Mouse (Mus musculus): ENCODE data around the gene Hivep3.

Hivep3 gene

DNA sequence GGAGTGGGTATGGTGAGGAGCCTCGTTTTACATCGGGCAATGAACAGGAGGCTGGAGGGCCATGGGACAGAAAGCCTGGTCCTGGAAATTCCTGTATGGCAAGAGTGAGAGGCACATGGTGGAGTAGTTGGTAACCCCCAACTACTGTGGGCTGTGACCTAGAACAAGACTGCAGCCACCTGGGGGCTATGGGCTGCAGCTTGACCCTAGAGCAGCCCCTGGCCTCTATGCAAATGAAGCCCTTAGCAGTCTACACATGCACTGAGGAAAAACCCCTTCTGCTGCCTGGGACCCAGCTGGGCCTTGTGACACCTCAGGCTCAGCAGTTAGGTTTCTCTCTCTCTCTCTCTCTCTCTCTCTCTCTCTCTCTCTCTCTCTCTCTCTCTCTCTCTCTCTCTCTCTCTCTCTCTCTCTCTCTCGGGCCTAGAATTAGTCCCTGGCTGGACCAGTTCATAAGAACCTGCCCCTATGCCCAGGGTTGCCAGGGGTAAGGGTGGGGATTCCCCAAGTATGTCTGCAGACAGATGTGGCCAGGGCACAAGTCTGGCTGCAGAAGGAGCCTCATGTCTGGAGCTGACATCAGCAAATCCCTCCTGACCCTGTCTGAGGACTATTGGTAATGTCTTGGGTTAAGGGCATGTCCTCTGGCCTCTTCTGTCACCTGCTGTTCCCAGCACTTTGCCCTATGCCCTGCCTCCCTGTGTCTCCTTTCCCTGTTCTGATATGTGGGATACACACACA, 243.0 kb downstream of the Hivep3 start:
- DNase-seq (ENCODE audit: low read depth, low spot score), result no peak

DNA sequence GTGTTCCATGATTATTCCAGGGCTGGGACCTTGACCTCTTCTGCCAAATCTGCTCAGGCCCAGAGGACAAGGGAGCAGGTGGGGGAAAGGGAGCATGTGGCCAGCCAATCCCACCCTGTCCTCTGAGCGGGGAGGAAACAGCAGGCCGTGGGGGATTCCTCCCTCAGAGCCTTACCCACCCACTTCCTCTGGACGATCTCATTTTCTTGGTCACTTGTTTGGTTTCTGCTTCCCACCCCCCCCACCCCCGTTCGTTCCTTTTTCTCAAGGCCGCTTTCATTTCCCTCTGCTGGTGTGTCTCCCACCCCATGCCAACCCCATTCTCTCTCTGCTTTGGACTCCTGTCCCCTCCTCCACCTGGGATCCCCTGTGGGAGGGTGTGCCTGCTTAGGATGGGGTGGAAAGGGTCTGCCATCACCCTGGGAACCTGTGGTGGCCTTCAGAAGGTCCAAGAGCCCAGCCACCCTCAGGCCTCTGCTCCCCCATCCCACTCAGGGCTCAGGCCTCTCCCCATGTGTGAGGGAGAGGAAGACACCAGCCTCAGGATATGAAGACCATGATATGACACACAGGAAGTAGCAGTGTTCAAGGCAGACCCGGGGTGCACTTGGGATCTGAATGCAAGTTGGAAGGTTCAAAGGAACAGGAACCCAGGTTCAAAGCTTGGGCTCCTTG, 244.4 kb downstream of the Hivep3 start:
- no peak for DNase-seq (ENCODE audit: low read depth, low spot score)

- no peak for DNase-seq (ENCODE audit: low read depth, low spot score)
Measured at GRCm38 (mm10) chr4:119979238-119979829, 245.8 kb downstream of the Hivep3 start.

- DNase-seq (ENCODE audit: low read depth, low spot score), result no peak
Measured at GRCm38 (mm10) chr4:119979918-119980317, 246.3 kb downstream of the Hivep3 start.

DNA sequence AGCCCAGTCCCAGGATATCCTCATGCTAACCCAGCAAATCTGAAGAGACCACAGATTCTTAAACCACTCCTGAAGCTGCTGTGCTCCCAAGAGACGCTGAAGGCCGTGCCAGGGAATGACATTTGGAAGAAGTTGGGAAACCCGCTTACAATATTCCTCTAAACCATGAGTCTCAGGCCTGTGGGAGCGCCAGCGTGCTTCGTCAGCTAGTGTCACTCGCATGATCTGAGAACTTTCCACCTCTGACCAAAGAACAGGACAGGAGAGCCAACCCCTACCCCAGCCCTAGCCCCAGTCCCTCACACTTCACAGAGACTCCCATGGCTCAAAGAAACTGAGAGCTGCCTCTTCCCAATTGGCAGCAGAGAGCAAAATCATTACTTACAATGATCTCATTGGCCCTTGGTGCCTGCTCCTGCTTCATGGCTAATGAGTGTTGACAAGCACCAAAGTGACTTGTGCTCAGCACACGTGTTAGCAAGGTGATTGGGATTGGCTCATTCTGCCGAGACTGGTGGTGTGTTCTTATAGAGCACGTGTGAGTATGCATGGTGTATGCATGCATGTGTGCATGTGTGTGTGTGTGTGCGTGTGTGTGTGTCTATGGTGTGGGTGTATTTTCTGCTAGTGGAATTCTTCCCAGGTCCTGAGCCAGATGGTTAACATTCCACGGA, 247.6 kb downstream of the Hivep3 start:
- DNase-seq (ENCODE audit: low read depth, low spot score), result no peak

- DNase-seq (ENCODE audit: low read depth, low spot score), result no peak
Measured at GRCm38 (mm10) chr4:119986065-119986464, 252.5 kb downstream of the Hivep3 start.

- DNase-seq (ENCODE audit: low read depth, low spot score), result no peak
Measured at GRCm38 (mm10) chr4:119986580-119987291, 253.2 kb downstream of the Hivep3 start.

DNA sequence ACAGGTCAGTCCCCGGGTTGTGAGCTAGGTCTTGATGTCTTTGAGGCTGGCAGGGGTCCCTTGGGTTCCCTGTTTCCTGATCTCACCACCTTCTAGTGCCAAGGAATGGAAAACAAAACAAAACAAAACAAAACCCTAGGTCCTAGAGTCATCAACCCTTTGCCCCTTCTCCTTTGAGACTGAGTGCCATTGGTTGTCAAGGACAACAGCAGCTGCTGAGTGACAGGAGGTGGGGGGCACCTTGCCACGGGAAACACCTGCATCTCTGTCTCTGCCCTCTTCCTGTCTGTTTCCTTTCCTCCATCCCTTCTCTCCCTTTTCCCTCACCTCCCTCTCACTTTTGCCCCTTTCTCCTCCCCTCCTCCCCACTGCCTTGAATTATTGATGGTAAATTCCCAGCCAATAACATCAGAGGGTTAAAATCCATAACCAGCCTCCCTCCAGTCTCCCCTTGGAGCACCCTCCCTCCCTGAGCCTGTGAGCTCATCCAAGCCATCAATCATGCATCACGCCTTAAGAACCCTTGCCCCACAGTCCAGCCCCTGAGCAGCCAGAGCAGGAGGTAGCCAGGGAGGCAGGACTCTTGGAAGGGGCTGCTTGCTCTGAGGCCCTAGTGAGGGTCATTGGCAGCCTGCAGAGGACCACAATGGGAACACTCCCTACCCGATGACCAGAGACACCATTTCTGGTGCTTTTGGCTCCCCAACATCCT, 253.9 kb downstream of the Hivep3 start:
- no peak for DNase-seq (ENCODE audit: low read depth, low spot score)

DNA sequence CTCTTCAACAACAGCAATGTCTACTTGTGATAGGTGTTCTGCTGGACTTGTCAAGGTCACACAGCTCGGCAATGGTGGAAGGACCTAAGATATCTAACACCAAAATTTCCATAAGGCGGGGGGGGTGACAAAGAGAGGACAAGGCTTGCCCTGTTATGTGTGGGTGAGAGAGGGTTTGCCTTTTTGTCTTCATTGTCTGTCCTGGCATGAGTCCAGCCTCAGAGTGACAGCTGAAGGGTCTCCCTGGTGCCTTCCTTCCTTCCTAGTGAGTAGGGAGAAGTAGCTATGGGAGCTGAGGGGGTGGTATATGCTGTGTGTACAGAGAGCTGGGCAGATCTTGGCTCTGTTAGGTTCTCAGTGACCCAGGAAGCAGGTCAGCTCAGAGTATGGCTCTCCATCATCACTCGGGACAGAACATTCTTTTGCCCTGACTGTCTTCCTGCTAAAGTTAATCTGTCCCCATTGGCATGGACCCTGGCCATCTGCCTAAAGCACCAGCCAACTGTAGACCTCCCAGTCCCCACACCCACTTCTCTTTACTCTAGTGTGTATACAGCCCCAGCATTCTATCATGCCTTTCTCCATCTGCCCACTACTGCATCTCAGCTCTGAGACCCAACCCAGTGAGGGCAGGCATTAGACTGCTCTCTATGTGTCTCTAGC, 255.6 kb downstream of the Hivep3 start:
- no peak for DNase-seq (ENCODE audit: low read depth, low spot score)

DNA sequence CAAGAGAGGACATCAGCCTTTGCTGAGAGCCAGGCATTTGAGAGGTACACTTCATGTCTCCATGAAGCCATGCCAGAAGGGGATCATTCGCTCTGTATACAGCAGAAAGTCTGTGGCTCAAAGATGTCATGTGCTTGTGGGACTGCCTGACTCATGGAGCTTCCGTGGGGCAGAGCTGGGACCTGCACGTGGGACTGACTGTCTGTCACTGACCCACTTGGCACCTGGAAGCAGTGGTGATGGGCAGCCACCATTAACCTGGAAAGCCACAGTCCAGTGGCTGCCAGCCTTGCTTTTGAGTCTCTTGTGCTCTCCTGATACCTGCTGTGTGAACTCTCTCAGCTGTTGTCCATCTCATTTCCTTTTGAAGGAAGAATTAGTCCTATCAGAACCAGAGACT, 256.8 kb downstream of the Hivep3 start:
- DNase-seq (ENCODE audit: low read depth, low spot score), result no peak

GRCm38 (mm10) chr4:119990841-119991240, 257.3 kb downstream of the Hivep3 start:
- DNase-seq (ENCODE audit: low read depth, low spot score), result no peak

GRCm38 (mm10) chr4:119991758-119992157, 258.2 kb downstream of the Hivep3 start:
- DNase-seq (ENCODE audit: low read depth, low spot score), result no peak

GRCm38 (mm10) chr4:119996377-119996776, 262.8 kb downstream of the Hivep3 start:
- DNase-seq (ENCODE audit: low read depth, low spot score), result no peak

DNA sequence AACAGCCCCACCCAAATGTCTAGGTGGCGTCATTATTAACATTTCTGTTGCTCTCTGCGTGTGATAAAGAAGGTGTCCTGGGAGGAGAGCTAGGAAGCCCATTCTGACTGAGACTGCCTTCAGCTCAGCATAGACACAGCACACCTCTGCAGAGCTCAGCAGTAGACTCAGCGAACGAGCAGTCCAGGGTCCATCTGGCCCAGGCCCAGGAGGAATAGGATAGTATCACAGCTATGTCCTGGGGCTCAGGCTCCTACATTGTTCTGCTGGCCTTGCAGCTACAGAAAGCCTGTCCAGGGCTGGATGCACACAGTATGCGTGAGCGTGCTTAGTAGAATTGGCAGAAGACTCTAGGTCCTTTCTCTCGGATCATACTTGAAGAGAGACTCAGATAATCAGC, 263.8 kb downstream of the Hivep3 start:
- no peak for DNase-seq (ENCODE audit: low read depth, low spot score)

DNA sequence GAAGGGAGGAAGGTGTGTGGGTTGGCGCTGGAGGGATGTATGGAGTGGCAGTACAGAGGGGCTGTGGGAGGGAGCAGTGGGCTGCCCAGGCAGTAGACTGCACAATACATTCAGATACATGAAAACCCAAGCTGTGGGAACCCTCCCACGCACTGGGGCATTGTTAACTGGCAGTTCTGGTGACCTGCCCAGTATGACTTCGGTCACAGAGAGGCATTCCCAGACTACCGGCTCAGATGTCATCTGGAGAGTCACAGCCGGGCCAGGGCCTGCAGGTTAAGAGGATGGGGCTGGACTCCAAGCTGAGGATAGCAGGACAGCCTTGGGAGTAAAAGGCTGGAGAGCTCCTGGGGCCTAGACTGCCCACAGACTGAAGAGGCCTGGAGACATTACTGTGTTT, 265.3 kb downstream of the Hivep3 start:
- DNase-seq (ENCODE audit: low read depth, low spot score), result no peak

DNA sequence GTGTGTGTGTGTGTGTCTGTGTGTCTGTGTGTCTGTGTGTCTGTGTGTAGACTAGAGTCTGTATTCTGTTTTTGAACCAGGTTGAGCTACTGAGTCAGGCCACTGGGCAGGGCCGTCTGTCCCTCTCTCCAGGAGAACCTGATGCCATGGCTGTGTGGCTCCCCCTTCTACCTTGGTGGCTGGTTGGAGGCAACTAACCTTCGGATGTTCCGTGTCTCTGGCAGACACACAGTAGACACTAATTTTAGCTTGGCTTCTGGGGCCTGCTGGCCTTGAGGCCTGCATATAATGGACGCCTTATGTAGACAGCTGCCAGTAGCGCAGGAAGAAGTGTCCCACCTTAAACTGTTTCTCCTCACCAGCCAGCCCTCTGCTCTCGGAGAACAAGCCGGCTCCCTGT, 267.3 kb downstream of the Hivep3 start:
- no peak for DNase-seq (ENCODE audit: low read depth, low spot score)

- DNase-seq (ENCODE audit: low read depth, low spot score), result no peak
Measured at GRCm38 (mm10) chr4:120003006-120003405, 269.4 kb downstream of the Hivep3 start.

DNA sequence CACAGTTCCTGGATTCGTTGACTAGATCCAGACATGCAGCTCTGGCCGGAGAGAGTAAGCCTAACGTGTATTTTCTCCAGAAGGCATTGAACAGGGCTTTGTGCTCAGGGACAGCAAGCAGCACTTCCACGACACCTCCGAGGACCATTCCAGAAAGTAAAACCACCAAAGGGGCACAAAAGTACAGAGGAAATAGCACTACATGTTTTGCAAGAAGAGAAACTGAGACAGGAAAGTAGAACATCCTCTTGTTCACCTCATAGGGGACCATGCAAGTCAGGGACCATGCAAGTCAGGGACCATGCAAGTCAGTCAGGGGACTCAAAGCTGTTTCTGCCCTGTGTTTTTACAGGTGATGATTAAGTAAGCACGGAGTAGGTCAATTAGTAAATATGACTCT, 272.5 kb downstream of the Hivep3 start:
- DNase-seq (ENCODE audit: low read depth, low spot score), result no peak

DNA sequence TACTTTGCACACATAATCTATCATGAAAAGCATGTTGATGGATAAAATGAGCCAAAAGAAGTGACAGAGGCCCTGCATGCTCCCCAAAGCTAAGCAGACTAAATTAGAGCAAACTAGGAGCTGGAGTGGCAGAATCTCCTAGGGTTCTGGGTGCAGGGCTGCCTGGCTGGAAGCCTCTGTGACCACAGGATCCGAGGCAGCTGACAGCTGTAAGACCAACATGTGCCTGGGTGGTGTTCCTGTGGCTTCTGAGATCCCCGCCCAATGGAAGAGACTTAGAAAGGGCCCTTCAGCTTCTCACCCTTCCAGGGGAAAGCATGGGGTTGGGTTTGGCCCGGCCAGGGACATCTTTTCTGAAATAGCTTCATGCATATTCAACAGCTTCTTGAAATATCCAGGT, 274.3 kb downstream of the Hivep3 start:
- no peak for DNase-seq (ENCODE audit: low read depth, low spot score)

GRCm38 (mm10) chr4:120009151-120009550, 275.6 kb downstream of the Hivep3 start:
- no peak for DNase-seq (ENCODE audit: low read depth, low spot score)

DNA sequence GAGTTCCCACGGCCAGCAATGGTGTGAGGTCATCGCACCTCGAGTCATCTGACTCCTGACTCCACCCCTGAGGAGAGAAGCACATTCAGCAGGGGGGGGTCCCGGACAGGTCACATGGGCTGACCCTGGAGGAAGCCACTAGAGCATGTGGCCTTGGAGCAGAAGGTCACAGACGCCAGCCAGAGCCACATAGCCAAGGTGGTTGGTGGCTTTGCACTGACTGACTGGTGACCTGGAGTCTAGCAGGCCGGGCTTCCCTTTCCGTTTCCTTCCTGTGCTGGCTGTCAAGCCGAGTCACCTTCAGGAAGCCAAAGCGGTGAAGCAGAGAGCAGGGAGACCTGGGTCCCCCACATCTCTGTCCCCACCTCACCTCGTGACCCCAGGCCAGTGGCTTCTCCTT, 278.2 kb downstream of the Hivep3 start:
- DNase-seq (ENCODE audit: low read depth, low spot score), result no peak

Data from retina, postnatal 7 days (tissue).